Mouse (Mus musculus): ENCODE measurements at regions not wholly inside any gene's neighbourhood (a gene's known extent, or its start where the extent isn't known, plus 50 kb on each side); places are given as distances from the start of the nearest gene placed in this dataset.
A peak's percentile ranks its signal among the peaks of the same experiment; 100 is the strongest.
"Not testable (repeated sequence)": the region's sequence is repeated elsewhere in the genome, so short reads cannot be mapped to it uniquely, and the experiment has no call there.

GRCm38 (mm10) chr13:52222315-52223097 lies 308.6 kb downstream of the Diras2 start:
- DNase-seq: no peak

DNA sequence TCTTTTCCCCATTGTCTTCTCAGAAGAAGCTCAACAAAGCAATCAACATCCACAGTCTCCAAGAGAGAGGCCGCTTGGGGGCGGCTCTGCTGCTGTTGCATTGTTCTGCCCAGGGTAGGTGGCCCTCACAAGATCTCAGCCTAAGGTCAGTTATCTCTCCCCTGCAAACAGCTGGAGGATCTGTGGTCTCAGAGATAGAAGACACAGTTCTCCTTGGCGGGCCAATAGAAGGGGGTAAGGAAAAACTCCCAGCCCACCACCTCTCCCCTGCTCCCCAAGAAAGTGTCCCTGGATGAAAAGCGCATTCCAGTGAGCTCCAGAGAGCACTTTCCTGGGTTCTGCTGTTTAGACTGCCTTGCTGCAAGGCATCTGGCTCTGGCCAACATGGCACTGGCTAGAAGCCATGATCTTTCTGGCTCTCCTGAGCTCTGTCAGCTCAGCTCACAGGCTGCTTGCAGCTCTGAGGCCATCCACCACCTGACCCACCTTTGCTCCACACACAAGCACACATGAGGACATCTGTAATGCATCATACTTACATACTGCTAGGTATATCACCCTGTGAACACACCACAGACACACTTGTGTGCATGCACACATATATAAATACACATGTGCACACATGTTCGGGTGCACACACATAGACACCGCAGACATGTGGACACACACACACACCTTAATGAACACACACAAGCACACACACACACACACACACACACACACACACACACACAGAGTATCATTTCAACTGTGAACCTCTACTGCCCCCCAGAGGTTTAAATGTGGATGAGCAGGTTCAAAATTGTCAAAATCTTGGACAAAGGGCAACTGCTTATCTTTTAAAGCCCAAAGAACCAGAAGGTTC lies 307.7 kb downstream of the Diras2 start:
- peak; percentile 31 for DNase-seq

GRCm38 (mm10) chr13:52233971-52234370 lies 297.1 kb downstream of the Diras2 start:
- DNase-seq: no peak

DNA sequence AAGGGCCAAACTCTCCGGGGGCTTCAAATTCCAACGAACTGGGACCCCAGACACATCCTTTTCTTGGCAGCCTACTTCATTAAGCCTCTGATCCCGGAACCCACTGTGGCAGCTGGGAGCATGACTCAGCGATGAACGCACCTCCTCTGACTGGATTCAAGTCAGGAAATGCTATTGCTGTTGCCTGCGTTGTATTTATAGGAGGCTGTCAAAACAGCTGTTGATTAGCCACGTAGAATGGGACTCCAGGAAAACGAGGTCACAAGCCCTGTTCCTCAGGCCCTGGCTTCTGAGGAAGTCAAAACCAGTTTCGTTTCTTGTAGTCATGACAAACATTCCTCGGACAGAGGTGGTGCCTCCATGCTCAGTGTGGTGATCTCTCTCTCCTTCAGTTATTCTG lies 295.0 kb downstream of the Diras2 start:
- DNase-seq: peak; percentile 26

- DNase-seq: no peak
These were observed 291.5 kb downstream of the Diras2 start for GRCm38 (mm10) chr13:52239563-52239962.

- no peak for DNase-seq
These were observed 289.3 kb downstream of the Diras2 start for GRCm38 (mm10) chr13:52241761-52242160.

- DNase-seq: no peak
These were observed 281.6 kb downstream of the Diras2 start for GRCm38 (mm10) chr13:52249492-52249891.

DNA sequence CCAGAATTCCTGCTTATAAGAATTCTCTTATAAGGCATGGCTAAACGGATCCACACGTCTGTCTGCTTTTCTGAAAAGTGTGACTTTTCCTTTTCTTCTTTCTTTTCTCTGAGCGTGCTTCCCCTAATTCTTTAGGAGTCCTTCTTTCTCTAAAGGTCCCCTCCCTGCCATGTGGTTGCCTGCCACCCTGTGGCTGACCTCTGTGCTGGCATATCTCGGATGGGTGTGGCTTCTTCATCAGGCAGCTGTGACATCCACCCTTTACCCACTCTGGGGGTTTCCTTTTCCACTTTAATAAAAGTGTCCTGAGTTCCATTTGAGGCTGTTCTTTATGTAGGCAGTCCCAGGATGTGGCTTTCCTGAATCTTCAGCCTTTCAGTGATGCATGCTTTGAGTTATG lies 280.7 kb downstream of the Diras2 start:
- no peak for DNase-seq

DNA sequence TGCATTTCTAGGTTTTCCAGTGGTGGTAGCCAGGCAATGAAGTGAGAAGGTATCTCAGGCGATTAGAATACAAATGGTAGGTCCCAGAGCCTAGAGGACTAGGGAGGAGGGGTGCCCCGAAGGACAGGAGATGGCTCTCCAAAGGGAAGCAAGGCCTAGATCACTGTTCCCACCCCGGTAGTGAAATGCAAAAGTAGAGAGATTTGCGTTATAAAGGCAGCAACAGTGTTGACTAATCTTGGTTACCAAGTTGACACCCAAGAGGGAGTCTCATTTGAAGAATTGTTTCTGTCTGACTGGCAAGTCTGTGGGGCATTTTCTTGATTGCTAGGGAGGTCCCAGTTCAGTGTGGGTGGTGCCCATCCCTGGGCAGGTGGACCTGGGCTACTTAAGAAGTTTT lies 278.8 kb downstream of the Diras2 start:
- no peak for DNase-seq

- DNase-seq: not testable (repeated sequence)
These were observed 278.4 kb downstream of the Diras2 start for GRCm38 (mm10) chr13:52252726-52253125.

- peak; percentile 4 for DNase-seq
These were observed 277.9 kb downstream of the Diras2 start for GRCm38 (mm10) chr13:52253138-52253537.

DNA sequence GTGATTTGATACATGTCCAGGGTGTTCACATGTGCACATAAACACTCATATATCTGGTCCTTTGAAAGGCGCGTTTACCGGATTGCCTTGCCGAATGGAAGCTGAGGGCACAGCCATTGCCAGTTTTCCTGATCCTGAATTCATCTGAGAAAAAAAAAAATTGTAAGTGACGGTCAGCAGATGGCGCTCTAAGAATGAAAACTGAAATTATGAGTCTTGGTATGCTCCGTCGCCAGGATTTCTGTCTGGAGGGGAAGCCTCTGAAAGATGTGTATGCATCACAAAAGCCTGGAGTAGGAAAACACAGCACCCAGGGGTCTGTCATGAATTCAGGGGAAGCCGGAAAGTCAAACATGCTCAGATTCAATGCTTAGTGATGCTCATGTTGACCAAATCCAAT lies 276.9 kb downstream of the Diras2 start:
- peak; percentile 3 for DNase-seq

DNA sequence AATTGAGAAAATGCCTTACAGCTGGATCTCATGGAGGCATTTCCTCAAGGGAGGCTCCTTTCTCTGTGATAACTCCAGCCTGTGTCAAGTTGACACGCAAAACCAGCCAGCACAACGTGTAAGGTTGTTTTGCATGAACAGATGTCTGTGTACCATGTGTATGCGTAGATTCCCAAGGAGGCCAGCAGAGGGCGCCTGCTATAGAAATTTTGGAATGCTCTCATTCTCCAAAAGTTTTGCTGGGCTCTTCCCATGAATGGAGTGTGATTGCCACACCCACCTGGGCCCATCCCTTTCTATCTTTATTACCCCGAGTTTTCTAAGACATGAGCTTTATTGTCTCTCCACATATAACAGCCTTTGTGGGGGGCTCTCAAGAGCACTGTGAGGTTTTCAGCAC lies 275.4 kb downstream of the Diras2 start:
- no peak for DNase-seq

DNA sequence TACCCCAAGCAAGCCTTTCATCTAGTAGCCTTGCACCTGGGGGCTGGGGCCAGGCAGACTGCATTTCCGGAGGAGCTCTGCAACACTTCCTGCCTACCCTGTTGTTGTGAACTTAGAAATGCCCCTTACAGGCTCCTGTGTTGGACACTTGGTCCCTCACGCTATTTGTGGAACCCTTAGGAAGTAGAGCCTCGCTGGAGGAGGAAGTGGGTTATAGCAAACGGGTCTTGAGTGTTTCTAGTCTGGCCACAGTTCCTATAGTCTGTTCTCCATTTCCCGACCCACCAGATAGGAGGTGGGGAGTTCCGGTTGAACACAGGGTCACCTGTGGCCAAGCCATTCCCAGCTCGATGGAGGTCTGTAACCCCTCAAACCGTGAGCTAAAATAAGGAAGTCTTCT lies 272.7 kb downstream of the Diras2 start:
- no peak for DNase-seq

DNA sequence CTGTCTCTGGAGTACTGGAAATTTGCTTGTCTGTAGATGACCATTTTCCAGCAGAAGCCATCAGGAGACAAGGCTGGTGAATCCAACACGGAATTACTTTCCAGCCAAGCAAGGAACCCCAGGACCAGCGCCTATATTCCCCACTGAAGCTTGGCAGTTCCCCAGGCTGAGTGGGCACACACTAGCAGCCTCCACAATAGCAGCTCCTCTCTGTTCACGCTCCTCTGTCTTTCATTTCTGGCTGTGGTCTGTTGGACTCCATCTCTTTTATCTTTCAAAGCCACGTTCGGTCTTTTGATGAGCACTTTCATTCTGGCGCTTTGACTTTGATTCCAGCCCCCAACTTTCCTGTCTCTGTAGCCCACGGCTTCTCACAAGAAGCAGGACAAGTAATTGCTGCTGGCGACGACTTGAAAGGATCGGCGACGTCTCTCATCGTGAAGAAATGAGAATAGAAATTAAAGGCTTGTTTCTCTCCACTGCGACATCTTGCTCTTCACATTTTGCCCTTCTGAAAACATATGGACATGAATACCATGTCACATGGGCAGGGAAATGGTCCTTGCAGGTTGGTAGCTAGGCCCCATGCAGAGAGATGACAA lies 268.0 kb downstream of the Diras2 start:
- DNase-seq: no peak

GRCm38 (mm10) chr13:52268279-52268678 lies 262.8 kb downstream of the Diras2 start:
- no peak for DNase-seq

- DNase-seq: no peak
These were observed 257.4 kb downstream of the Diras2 start for GRCm38 (mm10) chr13:52273502-52274246.

DNA sequence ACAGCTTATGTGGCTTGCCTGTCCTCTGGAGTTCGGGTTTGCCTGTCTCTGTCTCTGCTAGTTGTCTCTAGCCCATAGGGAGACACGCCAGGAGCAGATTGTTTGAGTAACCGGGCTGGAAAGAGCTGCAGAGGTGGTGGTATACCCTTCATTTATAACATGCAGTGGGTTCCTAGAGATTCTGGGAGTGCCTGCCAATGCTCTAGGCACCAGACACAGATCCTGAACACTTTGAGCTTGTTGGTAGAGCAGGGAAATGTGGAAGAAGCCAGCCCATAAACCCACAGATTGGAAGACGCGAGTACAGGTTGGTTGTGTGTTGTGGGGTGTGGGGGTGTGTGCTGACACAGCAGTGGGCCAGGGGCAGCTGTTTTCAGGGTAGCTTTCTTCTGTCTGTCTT lies 255.9 kb downstream of the Diras2 start:
- no peak for DNase-seq

DNA sequence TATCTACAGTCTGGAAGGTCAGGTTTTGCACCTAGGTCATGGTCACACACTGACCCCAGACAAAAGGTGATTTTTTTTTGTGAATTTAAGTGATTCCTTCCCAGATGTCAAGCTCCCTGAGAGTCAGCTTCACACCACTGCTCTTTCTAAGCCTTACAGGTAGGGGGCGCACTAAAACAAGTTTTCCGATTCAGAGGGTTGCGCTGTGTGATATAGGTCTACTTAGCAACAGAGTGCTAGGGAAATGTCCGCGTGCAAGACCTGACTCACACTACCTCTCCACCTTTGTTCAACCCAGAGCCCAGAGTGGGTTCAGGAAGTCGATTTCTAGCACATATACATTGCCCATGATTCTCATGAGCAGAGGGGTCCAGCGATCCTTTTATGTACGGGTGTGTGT lies 255.4 kb downstream of the Diras2 start:
- peak; percentile 5 for DNase-seq

DNA sequence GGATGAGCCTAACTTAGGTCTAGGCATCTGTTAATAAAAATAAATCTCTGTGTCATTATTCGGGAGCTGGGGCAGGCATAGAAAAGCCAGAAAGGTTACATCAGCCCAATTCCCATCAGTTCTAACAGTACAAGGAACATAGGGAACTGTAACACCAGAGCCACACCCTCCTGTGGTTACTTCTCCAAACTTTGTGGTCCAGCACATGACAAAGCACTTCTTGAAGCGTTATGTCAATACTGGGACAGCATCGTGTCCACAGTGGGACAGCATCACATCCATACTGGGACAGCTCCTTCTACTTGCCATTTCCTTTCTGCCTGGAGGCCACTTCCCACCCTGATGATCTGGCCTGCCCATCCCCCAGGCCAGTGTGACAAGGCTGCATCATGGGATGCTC lies 253.9 kb downstream of the Diras2 start:
- DNase-seq: no peak

DNA sequence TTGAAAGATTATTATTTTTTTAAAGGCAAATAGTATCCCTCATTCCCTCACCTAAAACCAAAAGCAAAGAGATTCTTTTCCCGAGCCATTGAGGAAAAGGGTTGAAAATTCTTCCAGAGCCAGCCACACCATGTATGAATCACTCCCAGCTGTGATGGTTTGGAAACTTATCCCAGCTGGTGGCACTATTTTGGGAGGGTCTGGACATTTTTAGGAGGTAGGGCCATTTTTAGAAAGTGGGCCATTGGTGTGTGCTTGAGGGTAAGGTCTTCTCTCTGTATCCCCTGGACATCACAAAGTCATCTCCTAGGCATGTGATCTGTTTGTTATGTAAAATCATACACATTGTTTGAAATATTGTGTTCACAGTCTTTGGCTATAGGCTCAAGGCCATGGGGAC lies 252.2 kb downstream of the Diras2 start:
- no peak for DNase-seq

DNA sequence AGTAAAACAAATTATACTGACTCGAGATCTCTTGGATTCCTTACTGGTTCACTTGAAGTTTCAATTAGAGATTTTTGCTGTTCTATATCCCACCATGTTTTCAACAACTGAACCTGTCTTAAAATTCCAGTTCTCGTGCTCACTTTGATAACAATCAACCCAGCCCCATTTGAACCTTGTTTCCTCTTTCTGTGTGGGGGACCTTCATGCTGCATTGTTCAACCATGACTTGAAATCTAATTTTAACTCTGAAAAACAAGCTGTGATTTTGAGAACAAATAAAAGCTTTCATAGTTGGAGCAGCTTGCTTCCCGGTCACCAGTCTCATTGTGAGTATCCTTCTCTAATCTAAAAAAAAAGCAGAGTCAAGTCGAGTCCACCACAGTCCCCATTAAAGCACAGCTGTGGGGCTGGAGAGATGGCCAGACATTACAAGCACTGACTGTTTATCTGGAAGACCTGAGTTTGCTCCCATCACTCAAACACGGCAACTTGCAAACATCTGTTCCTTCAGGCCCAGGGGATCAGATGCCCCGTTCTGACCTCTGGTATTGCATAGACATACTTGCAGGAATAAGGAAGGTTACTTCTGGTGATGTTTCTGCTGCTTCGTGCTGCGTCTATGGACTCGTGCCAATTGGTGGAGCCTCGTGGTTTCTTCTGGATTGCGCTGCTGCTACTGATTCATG lies 251.7 kb downstream of the Diras2 start:
- no peak for DNase-seq
